In genomic region chr1:185067661-185068060, GRCm38 (mm10) we compare ENCODE assay signal across 24 mouse cellular contexts.
"Had no signal": no experiment of that assay in that cellular context is flagged by ENCODE, and none has a peak within 500 bp of the region (broad histone marks: within the 10 kb centered on the region; RNA-seq: fewer than 3 reads in every experiment).

No protein-coding gene starts in this region.

- H3K36me3 ChIP-seq: heart, embryonic 13.5 days; heart, embryonic 15.5 days; hindbrain, embryonic 10.5 days; hindbrain, embryonic 12.5 days; intestine, embryonic 15.5 days; limb, embryonic 10.5 days; limb, embryonic 12.5 days had no signal

- H3K4me3 ChIP-seq: gastrocnemius, adult 2 months; heart, embryonic 13.5 days; heart, embryonic 15.5 days; hindbrain, embryonic 10.5 days; hindbrain, embryonic 12.5 days; intestine, embryonic 15.5 days; layer of hippocampus, adult 2 months; left cerebral cortex, adult 2 months; limb, embryonic 10.5 days; limb, embryonic 12.5 days had no signal

- ATAC-seq: forebrain, embryonic 16.5 days; hindbrain, embryonic 16.5 days; intestine, embryonic 15.5 days; intestine, postnatal 0 days had no signal

- H3K4me2 ChIP-seq: heart, embryonic 13.5 days; heart, embryonic 15.5 days; hindbrain, embryonic 12.5 days; hindbrain, embryonic 14.5 days; intestine, embryonic 15.5 days; limb, embryonic 12.5 days had no signal

- H3K9ac ChIP-seq: heart, embryonic 13.5 days; heart, embryonic 15.5 days; hindbrain, embryonic 12.5 days; hindbrain, embryonic 14.5 days; intestine, embryonic 15.5 days; limb, embryonic 12.5 days had no signal

- H3K27me3 ChIP-seq: heart, embryonic 13.5 days; heart, embryonic 15.5 days; hindbrain, embryonic 12.5 days; intestine, embryonic 15.5 days; limb, embryonic 12.5 days had no signal

- H3K9me3 ChIP-seq: heart, embryonic 13.5 days; heart, embryonic 15.5 days; hindbrain, embryonic 10.5 days; hindbrain, embryonic 12.5 days; intestine, embryonic 15.5 days; limb, embryonic 10.5 days; limb, embryonic 12.5 days had no signal

- H3K4me1 ChIP-seq: heart, embryonic 15.5 days; hindbrain, embryonic 12.5 days; intestine, embryonic 15.5 days; limb, embryonic 10.5 days; limb, embryonic 12.5 days had no signal

- DNase-seq: gastrocnemius, adult 2 months; gastrocnemius, postnatal 10 days; gastrocnemius, postnatal 25 days; heart, postnatal 10 days; heart, postnatal 4 days; kidney, adult 18-20 months; kidney, adult 8-10 months; kidney, postnatal 10 days; kidney, postnatal 25 days; kidney, postnatal 4 days; liver had no signal

- H3K27ac ChIP-seq: gastrocnemius, adult 2 months; heart, embryonic 13.5 days; heart, embryonic 15.5 days; hindbrain, embryonic 10.5 days; hindbrain, embryonic 12.5 days; hindbrain, embryonic 14.5 days; intestine, embryonic 15.5 days; layer of hippocampus, adult 2 months; left cerebral cortex, adult 2 months; limb, embryonic 10.5 days; limb, embryonic 12.5 days had no signal
